In the genomic region with DNA sequence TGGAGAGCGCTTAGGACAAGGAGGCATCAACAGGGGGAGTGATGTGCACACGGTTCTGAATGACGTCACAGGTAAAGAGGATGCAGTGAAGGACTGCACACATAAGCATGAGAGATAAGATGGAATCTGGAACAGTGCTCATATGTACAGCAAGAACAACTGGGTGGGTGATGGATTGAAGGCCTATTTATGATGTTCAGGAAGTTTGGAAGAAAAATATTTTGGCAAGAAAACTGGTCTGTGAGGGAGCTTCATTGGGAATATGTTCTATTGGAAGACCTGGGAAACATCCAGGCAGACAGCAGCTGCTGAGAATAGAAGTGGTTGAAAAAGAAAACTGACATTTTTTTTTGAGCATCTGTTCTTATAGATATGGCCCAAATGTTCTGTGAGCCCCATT, we compare ENCODE assay signal across 34 mouse cellular contexts.
DNase-seq lines count a peak whose midpoint lies in the region; ATAC-seq and TF ChIP-seq lines count a peak whose summit lies in the region.
"Had no signal": no experiment of that assay in that cellular context is flagged by ENCODE, and none has a peak within 500 bp of the region (broad histone marks: within the 10 kb centered on the region; RNA-seq: fewer than 3 reads in every experiment).

No protein-coding gene starts in this region.

- no peak for ATAC-seq in midbrain, embryonic 11.5 days (ENCODE audit: low FRiP score)
- ATAC-seq in midbrain, embryonic 14.5 days (ENCODE audit: low FRiP score, low TSS enrichment) = no peak
- ATAC-seq in activated CD4-positive, CD25-positive, alpha-beta regulatory T cell, adult 4 months = no peak
- ATAC-seq: forebrain, postnatal 0 days; inflammation-experienced regulatory T-cells, adult 6 months; lung, postnatal 0 days; midbrain, embryonic 15.5 days had no signal

- no peaks in the 10 kb centered on the region for H3K4me1 ChIP-seq in midbrain, embryonic 11.5 days (ENCODE audit: control insufficient read depth, insufficient read depth, low read length)
- no peaks in the 10 kb centered on the region for H3K4me1 ChIP-seq in midbrain, embryonic 14.5 days (ENCODE audit: control insufficient read depth, insufficient read depth, low read length)
- no peaks in the 10 kb centered on the region for H3K4me1 ChIP-seq in embryonic facial prominence, embryonic 10.5 days
- H3K4me1 ChIP-seq: embryonic facial prominence, embryonic 15.5 days; forebrain, embryonic 12.5 days; heart, embryonic 13.5 days; hindbrain, embryonic 10.5 days; hindbrain, embryonic 15.5 days; limb, embryonic 10.5 days; limb, embryonic 15.5 days; liver, embryonic 13.5 days; midbrain, embryonic 15.5 days; neural tube, embryonic 15.5 days had no signal

- no peaks in the 10 kb centered on the region for H3K9me3 ChIP-seq in midbrain, embryonic 11.5 days (ENCODE audit: control insufficient read depth, low read length)
- H3K9me3 ChIP-seq in midbrain, embryonic 14.5 days (ENCODE audit: control insufficient read depth, low read length) = no peaks in the 10 kb centered on the region
- no peaks in the 10 kb centered on the region for H3K9me3 ChIP-seq in embryonic facial prominence, embryonic 10.5 days
- H3K9me3 ChIP-seq: embryonic facial prominence, embryonic 15.5 days; forebrain, embryonic 12.5 days; G1E; heart, embryonic 13.5 days; hindbrain, embryonic 10.5 days; hindbrain, embryonic 15.5 days; limb, embryonic 10.5 days; limb, embryonic 15.5 days; liver, embryonic 13.5 days; midbrain, embryonic 15.5 days; neural tube, embryonic 15.5 days had no signal

- H3K27me3 ChIP-seq in midbrain, embryonic 11.5 days (ENCODE audit: control insufficient read depth, insufficient read depth, low read length) = no peaks in the 10 kb centered on the region
- H3K27me3 ChIP-seq in midbrain, embryonic 14.5 days (ENCODE audit: control insufficient read depth, insufficient read depth, low read length) = no peaks in the 10 kb centered on the region
- no peaks in the 10 kb centered on the region for H3K27me3 ChIP-seq in embryonic facial prominence, embryonic 10.5 days (replicated peaks; ENCODE audit: low read depth, poor library complexity, severe bottlenecking)
- H3K27me3 ChIP-seq: embryonic facial prominence, embryonic 15.5 days; forebrain, embryonic 12.5 days; heart, embryonic 13.5 days; hindbrain, embryonic 15.5 days; limb, embryonic 15.5 days; liver, embryonic 13.5 days; midbrain, embryonic 15.5 days; neural tube, embryonic 15.5 days had no signal

- 82% methylated on average over 3 of the region's 3 CpGs for WGBS in midbrain, embryonic 11.5 days
- 82% methylated on average over 3 of the region's 3 CpGs for WGBS in midbrain, embryonic 14.5 days
- WGBS in embryonic facial prominence, embryonic 10.5 days = 82% methylated on average over 3 of the region's 3 CpGs

- TF ChIP-seq CTCF in left cerebral cortex, adult 2 months (IDR thresholded peaks at IDR 0.05) = no peak

- H3K36me3 ChIP-seq in midbrain, embryonic 11.5 days (ENCODE audit: control insufficient read depth, insufficient read depth, low read length) = no peaks in the 10 kb centered on the region
- H3K36me3 ChIP-seq in midbrain, embryonic 14.5 days (ENCODE audit: control insufficient read depth, insufficient read depth, low read length) = no peaks in the 10 kb centered on the region
- no peaks in the 10 kb centered on the region for H3K36me3 ChIP-seq in embryonic facial prominence, embryonic 10.5 days (replicated peaks)
- H3K36me3 ChIP-seq: embryonic facial prominence, embryonic 15.5 days; forebrain, embryonic 12.5 days; G1E; heart, embryonic 13.5 days; hindbrain, embryonic 10.5 days; hindbrain, embryonic 15.5 days; limb, embryonic 10.5 days; limb, embryonic 15.5 days; liver, embryonic 13.5 days; midbrain, embryonic 15.5 days; neural tube, embryonic 15.5 days had no signal

- no peak overlapping the region for H3K27ac ChIP-seq in midbrain, embryonic 11.5 days (ENCODE audit: low read depth, low read length)
- H3K27ac ChIP-seq in midbrain, embryonic 14.5 days (replicated peaks; ENCODE audit: low read depth, low read length) = no peak overlapping the region
- H3K27ac ChIP-seq in left cerebral cortex, adult 2 months = peak overlapping the region; percentile 67
- no peak overlapping the region for H3K27ac ChIP-seq in embryonic facial prominence, embryonic 10.5 days (replicated peaks)
- H3K27ac ChIP-seq: embryonic facial prominence, embryonic 15.5 days; forebrain, embryonic 12.5 days; heart, embryonic 13.5 days; hindbrain, embryonic 10.5 days; hindbrain, embryonic 15.5 days; limb, embryonic 10.5 days; limb, embryonic 15.5 days; liver, embryonic 13.5 days; midbrain, embryonic 15.5 days; neural tube, embryonic 15.5 days had no signal

- H3K9ac ChIP-seq in midbrain, embryonic 11.5 days (ENCODE audit: low read length) = no peak overlapping the region
- no peak overlapping the region for H3K9ac ChIP-seq in midbrain, embryonic 14.5 days (replicated peaks; ENCODE audit: low read length)
- H3K9ac ChIP-seq: embryonic facial prominence, embryonic 15.5 days; forebrain, embryonic 12.5 days; forebrain, postnatal 0 days; heart, embryonic 13.5 days; hindbrain, embryonic 15.5 days; limb, embryonic 15.5 days; liver, embryonic 13.5 days; midbrain, embryonic 15.5 days; neural tube, embryonic 15.5 days had no signal

- intact Hi-C loops in left cerebral cortex, adult 2 months (cut with DNase I) = no loop called here

- no peak overlapping the region for H3K4me2 ChIP-seq in midbrain, embryonic 11.5 days
- H3K4me2 ChIP-seq in midbrain, embryonic 14.5 days (ENCODE audit: low read length) = no peak overlapping the region
- H3K4me2 ChIP-seq: embryonic facial prominence, embryonic 15.5 days; forebrain, embryonic 12.5 days; heart, embryonic 13.5 days; hindbrain, embryonic 15.5 days; limb, embryonic 15.5 days; liver, embryonic 13.5 days; midbrain, embryonic 15.5 days; neural tube, embryonic 15.5 days had no signal

- peak; percentile 25 to 64 for DNase-seq in frontal cortex, adult 2 months (ENCODE audit: extremely low spot score in 1 of 2, low spot score in 1 of 2)
- DNase-seq in frontal cortex, postnatal 14 days (ENCODE audit: low spot score in 2 of 2) = no peak
- peak; percentile 2 for DNase-seq in midbrain, embryonic 11.5 days (ENCODE audit: low spot score, missing footprints)
- DNase-seq in midbrain, embryonic 14.5 days = no peak
- no peak for DNase-seq in left cerebral cortex, adult 2 months (ENCODE audit: extremely low spot score in 1 of 2, low spot score in 2 of 2)
- DNase-seq in right cerebral cortex, postnatal 25 days = peak; percentile 18
- DNase-seq in embryonic facial prominence, embryonic 10.5 days (ENCODE audit: low spot score) = no peak
- DNase-seq: adrenal gland, postnatal 25 days; cerebellum, adult 18-20 months; cerebellum, postnatal 10 days; forebrain, postnatal 0 days; gastrocnemius, postnatal 10 days; heart, postnatal 10 days; kidney, adult 11 months; kidney, postnatal 4 days; liver, embryonic 13.5 days; lung, adult 18-20 months; lung, postnatal 4 days; spleen, adult 18-20 months; thymus, adult 18-20 months; thymus, postnatal 36 days had no signal

- H3K4me3 ChIP-seq in midbrain, embryonic 11.5 days (ENCODE audit: low read depth, low read length) = no peak overlapping the region
- no peak overlapping the region for H3K4me3 ChIP-seq in midbrain, embryonic 14.5 days (replicated peaks; ENCODE audit: low read depth, low read length)
- H3K4me3 ChIP-seq in left cerebral cortex, adult 2 months = no peak overlapping the region
- no peak overlapping the region for H3K4me3 ChIP-seq in embryonic facial prominence, embryonic 10.5 days
- H3K4me3 ChIP-seq: embryonic facial prominence, embryonic 15.5 days; forebrain, embryonic 12.5 days; heart, embryonic 13.5 days; hindbrain, embryonic 10.5 days; hindbrain, embryonic 15.5 days; limb, embryonic 10.5 days; limb, embryonic 15.5 days; liver, embryonic 13.5 days; midbrain, embryonic 15.5 days; neural tube, embryonic 15.5 days had no signal

Comparison
In these comparisons a context has a peak if more than half of its experiments do, and no peak if none do; other contexts are left out.
1. DNase-seq: peak in frontal cortex, adult 2 months (2 of 2), midbrain, embryonic 11.5 days (single experiment) and right cerebral cortex, postnatal 25 days (single experiment); none in frontal cortex, postnatal 14 days (0 of 2), midbrain, embryonic 14.5 days (single experiment), left cerebral cortex, adult 2 months (0 of 2) and embryonic facial prominence, embryonic 10.5 days (single experiment).